Mouse (Mus musculus): ENCODE results near the gene Supt4a.

DNA sequence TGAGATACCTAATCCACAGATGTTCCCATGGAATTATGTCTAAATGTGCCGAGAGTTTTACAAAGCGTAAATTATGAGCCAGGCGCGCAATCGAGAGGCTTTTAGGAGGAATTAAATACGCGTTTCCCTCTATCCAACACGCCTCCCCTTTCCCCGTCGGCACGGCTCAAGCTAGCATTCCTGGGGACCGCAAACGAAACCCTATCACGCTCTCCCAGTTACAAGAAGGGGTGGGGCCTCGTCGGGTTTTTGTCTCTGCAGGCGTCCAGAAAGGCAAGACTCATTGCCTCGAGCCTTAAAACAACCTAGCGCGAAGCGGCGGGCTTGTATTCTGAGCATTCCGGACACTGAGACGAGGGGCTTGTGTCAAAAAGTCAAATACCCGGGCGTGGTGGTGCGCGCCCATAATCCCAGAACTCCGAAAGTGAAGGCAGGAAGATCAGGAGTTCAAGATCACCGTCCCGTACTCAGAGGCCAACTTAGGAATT lies 661 bp upstream of the Supt4a start:
- no peak for TF ChIP-seq E2F4 (IDR thresholded peaks at IDR 0.05; ENCODE audit: insufficient replicate concordance, low read depth, low read length)
- TF ChIP-seq EP300 (IDR thresholded peaks at IDR 0.05; ENCODE audit: low read length): no peak
- no peak for TF ChIP-seq ZC3H11A (IDR thresholded peaks at IDR 0.05; ENCODE audit: low read depth, low read length)
